Mouse (Mus musculus) stomach, embryonic 16.5 days (tissue): ENCODE measurements around the gene Tcp11. TPM values are rescaled to one million over a fixed set of nuclear protein-coding genes. Genes with fewer than 3 reads are reported as not detected.

Experiments used
- ATAC-seq: fragments of 200-750 bp; cut with Nextera tagmentation; 2 replicates; pipeline ENCODE4 v1.8.0; 2017; ENCODE audit warnings: moderate number of reproducible peaks, moderate TSS enrichment; ENCODE audit not compliant: insufficient read depth, low FRiP score
- H3K27ac ChIP-seq: fragments of 300-500 bp; sonication (generic); 2 replicates; pipeline ENCODE4 v1.5.1; 2014; ENCODE audit warnings: low read length
- H3K27me3 ChIP-seq: fragments of 300-500 bp; sonication (generic); 2 replicates; pipeline ENCODE4 v1.6.1; 2014; ENCODE audit warnings: low read length, control low read depth, mixed read lengths; ENCODE audit not compliant: control insufficient read depth, insufficient read depth
- H3K36me3 ChIP-seq: fragments of 300-500 bp; sonication (generic); 2 replicates; pipeline ENCODE4 v1.6.1; 2014; ENCODE audit warnings: low read length; ENCODE audit not compliant: control insufficient read depth, insufficient read depth
- H3K4me1 ChIP-seq: fragments of 300-500 bp; sonication (generic); 2 replicates; pipeline ENCODE4 v1.6.1; 2014; ENCODE audit warnings: low read length, control low read depth, mixed read lengths; ENCODE audit not compliant: control insufficient read depth, insufficient read depth
- H3K4me2 ChIP-seq: fragments of 300-500 bp; sonication (generic); 2 replicates; pipeline ENCODE4 v1.6.1; 2014; ENCODE audit warnings: low read depth, low read length, mixed read lengths
- H3K4me3 ChIP-seq: fragments of 300-500 bp; sonication (generic); replicated peaks from 2 replicates; pipeline ENCODE4 v1.5.1; 2014; ENCODE audit warnings: mild to moderate bottlenecking, low read length
- H3K9ac ChIP-seq: fragments of 300-500 bp; sonication (generic); 2 replicates; pipeline ENCODE4 v1.6.1; 2014; ENCODE audit warnings: low read length
- H3K9me3 ChIP-seq: fragments of 300-500 bp; sonication (generic); replicated peaks from 2 replicates; pipeline ENCODE4 v1.6.1; 2016; ENCODE audit warnings: low read length, control low read depth; ENCODE audit not compliant: control insufficient read depth
- WGBS: fragments of 180-500 bp; shearing (Covaris S2); extraction: QIAGEN DNeasy Blood & Tissue Kit; methylation state at CpG from one replicate; pipeline ENCODE4 v1.1.7; 2014; 5-methylcytosine and 5-hydroxymethylcytosine counted together
- polyA plus RNA-seq: library from polyadenylated mRNA; unstranded; fragments of >200 nt; fragmentation: Nextera tagmentation; extraction: Ambion mirVana; gene quantifications from 2 replicates; pipeline ENCODE4 v1.2.1, GENCODE M21; 2015

Tcp11 gene
- polyA plus RNA-seq, 1 experiment from 2014 or later: 1.9 TPM

DNA sequence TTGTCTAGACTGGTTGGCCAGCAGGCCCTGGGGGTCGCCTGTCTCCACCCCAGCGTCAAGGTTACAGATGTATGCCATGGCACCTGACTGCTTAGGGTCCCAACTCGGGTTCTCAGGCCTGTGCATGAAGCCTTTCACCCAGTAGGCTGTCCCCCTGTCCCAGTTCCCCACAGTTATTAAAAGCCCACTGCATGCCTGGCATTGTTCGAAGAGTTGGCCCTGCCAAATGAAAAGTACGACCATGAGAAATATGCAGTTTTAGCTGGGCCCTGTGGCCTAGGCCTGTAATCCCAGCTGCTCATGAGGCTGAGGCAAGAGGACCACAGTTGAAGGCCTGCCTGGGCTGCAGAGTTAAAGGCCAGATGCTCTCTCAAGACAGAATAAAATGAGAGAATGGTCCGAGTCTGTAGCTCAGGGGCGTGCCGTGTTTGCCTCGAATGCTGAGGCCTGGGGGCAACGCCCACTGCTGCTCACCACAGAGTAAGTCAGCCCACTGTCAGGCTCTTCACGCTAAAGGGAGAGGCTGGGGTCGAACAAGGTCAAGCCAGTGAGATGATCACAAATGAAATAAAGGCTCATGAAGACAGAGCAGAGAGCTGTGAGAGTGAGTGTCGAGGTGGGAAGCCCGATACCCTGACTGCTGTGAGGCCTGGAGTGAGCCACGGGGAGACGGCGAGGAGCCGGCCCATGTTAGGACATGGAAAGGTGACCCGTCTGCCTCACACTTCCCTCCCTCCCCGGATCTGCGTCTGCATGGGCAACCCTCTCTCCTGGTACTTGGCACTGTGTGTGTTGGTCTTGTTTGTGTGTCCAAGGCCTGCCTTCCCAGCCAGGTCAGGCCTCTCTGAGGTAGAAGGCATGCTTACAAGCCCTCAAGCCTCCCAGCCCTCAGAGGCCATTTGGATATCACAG lies 60.4 kb downstream of the Tcp11 start:
- WGBS: 69% methylated on average over 21 of the region's 21 CpGs
- Histone ChIP-seq H3K27ac (no peak overlapping the region), H3K27me3 (no peaks in the 10 kb centered on the region), H3K36me3 (no peaks in the 10 kb centered on the region), H3K9me3 (no peaks in the 10 kb centered on the region), H3K4me3 (no peak overlapping the region), H3K9ac (no peak overlapping the region), H3K4me2 (no peak overlapping the region), H3K4me1 (peaks cover 83% of the 10 kb centered on the region)
- no peak for ATAC-seq

DNA sequence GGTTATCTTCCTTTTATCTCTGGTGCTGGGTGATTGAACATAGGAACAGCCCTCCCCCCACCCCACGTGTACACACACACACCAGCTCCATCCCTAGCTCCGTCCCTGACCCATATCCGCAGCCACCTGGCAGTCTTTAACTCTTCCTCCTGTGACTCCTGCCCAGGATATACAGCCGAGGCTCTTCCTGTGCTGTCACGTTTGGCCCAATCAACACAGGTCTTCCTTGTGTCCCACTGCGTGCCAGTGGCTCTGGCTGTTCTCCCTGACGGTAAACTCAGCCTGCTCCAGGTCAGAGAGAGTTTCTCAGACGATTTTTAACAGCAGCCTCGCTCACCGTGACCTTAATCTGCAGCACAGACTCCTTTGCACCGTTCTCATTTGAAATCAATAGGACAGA lies 61.7 kb downstream of the Tcp11 start:
- Histone ChIP-seq H3K36me3 (no peaks in the 10 kb centered on the region), H3K27me3 (no peaks in the 10 kb centered on the region), H3K4me1 (peaks cover 82% of the 10 kb centered on the region), H3K9me3 (no peaks in the 10 kb centered on the region), H3K4me2 (no peak overlapping the region), H3K4me3 (no peak overlapping the region), H3K9ac (no peak overlapping the region), H3K27ac (no peak overlapping the region)
- 50% methylated on average over 11 of the region's 11 CpGs for WGBS
- no peak for ATAC-seq

DNA sequence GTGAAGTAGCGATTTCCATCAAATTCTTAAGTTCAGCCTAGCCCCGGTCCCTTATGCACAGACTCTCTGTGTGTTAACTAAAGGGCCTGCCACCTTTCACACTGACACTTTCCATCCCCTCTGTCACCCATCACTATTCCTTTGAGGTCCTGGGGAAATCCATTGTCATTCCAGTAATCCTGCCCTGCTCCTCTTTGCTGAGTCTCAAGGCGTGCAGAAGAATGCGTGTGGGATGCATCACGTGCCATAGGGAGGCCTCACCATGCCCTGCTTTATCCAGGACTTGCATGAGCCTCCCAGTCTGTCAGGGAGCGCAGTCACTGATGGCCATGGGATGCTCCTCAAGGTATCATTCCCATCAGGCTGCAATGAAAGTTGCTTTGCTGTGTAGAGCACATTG lies 62.1 kb downstream of the Tcp11 start:
- H3K4me1 ChIP-seq: peaks cover 84% of the 10 kb centered on the region
- ATAC-seq: no peak
- H3K9ac ChIP-seq: no peak overlapping the region
- H3K4me3 ChIP-seq: no peak overlapping the region
- no peak overlapping the region for H3K27ac ChIP-seq
- H3K27me3 ChIP-seq: no peaks in the 10 kb centered on the region
- H3K9me3 ChIP-seq: no peaks in the 10 kb centered on the region
- no peaks in the 10 kb centered on the region for H3K36me3 ChIP-seq
- 65% methylated on average over 6 of the region's 6 CpGs for WGBS
- no peak overlapping the region for H3K4me2 ChIP-seq

Other genes with a start within 250 kb of the Tcp11 start
- 228 and 245 TPM in 2 replicates for gene Snrpc, start 242.5 kb downstream of the Tcp11 start, polyA plus RNA-seq
- 4.4 and 5.9 TPM in 2 replicates for gene Uhrf1bp1, start 224.2 kb downstream of the Tcp11 start, polyA plus RNA-seq
- gene Anks1, start 171.3 kb downstream of the Tcp11 start, polyA plus RNA-seq: 14.5 and 15.3 TPM in 2 replicates
- gene Taf11, start 170.8 kb downstream of the Tcp11 start, polyA plus RNA-seq: 50.9 and 57.8 TPM in 2 replicates
- gene Scube3, start 61.5 kb upstream of the Tcp11 start, polyA plus RNA-seq: 1.3 and 2.5 TPM in 2 replicates
- gene Zfp523, start 96.5 kb upstream of the Tcp11 start, polyA plus RNA-seq: 26.0 and 27.5 TPM in 2 replicates
- 8.5 and 8.8 TPM in 2 replicates for gene Def6, start 127.1 kb upstream of the Tcp11 start, polyA plus RNA-seq
- gene Ppard, start 152.1 kb upstream of the Tcp11 start, polyA plus RNA-seq: 2.8 and 3.0 TPM in 2 replicates
- 19.0 and 20.4 TPM in 2 replicates for gene Fance, start 232.9 kb upstream of the Tcp11 start, polyA plus RNA-seq
- gene Rpl10a, start 247.8 kb upstream of the Tcp11 start, polyA plus RNA-seq: 538 and 564 TPM in 2 replicates